Mouse (Mus musculus): Measurements from ENCODE around the gene Cct3. TPM values are rescaled to one million over a fixed set of nuclear protein-coding genes. Genes with fewer than 3 reads are reported as not detected.
A peak's percentile ranks its signal among the peaks of the same experiment; 100 is the strongest.

Cct3 gene
- total RNA-seq, 2 experiments from 2014 or later, result 96.7 to 119 TPM

DNA sequence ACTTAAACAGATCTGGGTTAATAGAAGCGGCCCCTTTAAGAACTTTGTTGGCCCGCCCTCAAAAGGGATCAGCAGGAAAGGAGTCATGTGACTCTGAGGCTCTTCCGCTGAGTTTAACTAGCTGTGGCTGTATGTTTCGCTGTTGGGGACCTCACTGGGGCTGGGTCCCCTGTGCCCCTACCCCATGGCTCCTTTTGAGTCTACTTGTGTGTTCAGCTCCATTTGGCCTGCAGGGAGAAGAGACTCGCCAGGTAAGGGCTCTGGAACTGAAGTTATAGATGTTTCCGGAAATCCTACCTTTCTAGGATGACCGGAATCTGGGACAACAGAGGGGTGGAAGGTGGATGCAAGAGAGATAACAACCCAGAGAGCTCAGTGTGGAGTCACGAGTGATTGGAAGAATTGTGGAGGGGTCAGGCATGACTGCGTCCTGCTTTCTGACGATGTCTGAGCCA lies 28.1 kb downstream of the Cct3 start, which contains the start of gene Glmp:
Gene Glmp (plus strand): TSS at position 73 of the 455 bp plus-strand sequence.
- intact Hi-C loops (cut with DNase I), result no loop called here
- DNase-seq, result peak; percentile 75
- Histone ChIP-seq H3K27ac (peak within 1 kb of the TSS; percentile 90), H3K4me3 (peak within 1 kb of the TSS; percentile 97)
- no peak for TF ChIP-seq CTCF (IDR thresholded peaks at IDR 0.05)

DNA sequence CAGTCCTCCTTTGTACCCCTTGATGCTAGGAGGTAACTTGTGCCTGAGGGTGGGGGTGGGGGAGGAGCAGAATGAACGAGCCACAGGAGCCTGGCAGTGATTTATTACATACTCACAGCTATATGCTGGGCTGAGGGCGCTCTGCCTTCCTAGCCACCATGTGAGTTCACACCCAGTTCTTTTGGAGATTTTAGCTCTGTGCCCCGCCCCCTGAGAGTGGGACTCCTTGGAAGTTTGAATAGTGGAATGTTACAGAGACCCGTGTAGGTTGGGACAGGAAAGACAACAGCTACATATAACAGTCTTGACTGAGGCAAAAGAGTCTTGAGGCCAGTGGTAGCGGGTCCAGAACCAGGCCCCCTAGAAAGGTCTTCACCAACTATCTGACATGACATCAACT lies 32.0 kb downstream of the Cct3 start:
- DNase-seq, result no peak
- TF ChIP-seq CTCF (IDR thresholded peaks at IDR 0.05), result no peak
- Histone ChIP-seq H3K27ac (no peak overlapping the region), H3K4me3 (no peak overlapping the region)
- intact Hi-C loops (cut with DNase I), result no loop called here

DNA sequence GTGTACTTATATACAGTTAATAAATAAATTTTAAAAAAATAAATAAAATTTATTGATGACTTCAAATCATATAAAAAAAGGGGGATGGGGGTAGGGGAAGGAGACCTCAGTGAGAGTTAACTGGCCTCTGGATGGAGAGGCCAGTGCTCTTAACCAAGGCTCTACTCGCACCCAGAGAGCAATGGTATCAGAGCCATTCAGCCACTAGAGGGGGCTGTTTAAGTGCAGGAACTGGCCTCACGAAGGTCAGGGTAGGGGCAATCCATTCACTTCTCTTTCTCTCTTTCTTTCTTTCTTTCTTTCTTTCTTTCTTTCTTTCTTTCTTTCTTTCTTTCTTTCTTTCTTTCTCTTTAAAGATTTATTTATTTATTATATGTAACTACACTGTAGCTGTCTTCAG lies 34.4 kb downstream of the Cct3 start:
- intact Hi-C loops (cut with DNase I), result no loop called here
- DNase-seq, result peak; percentile 60
- peak; percentile 84 for TF ChIP-seq CTCF (IDR thresholded peaks at IDR 0.05)
- H3K27ac ChIP-seq, result no peak overlapping the region
- no peak overlapping the region for H3K4me3 ChIP-seq

- no peak for TF ChIP-seq CTCF (IDR thresholded peaks at IDR 0.05)
- Histone ChIP-seq H3K27ac (peak overlapping the region; percentile 98), H3K4me3 (peak overlapping the region; percentile 89)
- intact Hi-C loops (cut with DNase I), result no loop called here
- no peak for DNase-seq
Observed at GRCm38 (mm10) chr3:88334029-88334658, 37.2 kb downstream of the Cct3 start.

- H3K4me3 ChIP-seq, result peak overlapping the region; percentile 89
- no peak for TF ChIP-seq CTCF (IDR thresholded peaks at IDR 0.05)
- no peak for DNase-seq
- peak overlapping the region; percentile 98 for H3K27ac ChIP-seq
- intact Hi-C loops (cut with DNase I), result no loop called here
Observed at GRCm38 (mm10) chr3:88334902-88335435, 38.1 kb downstream of the Cct3 start.

DNA sequence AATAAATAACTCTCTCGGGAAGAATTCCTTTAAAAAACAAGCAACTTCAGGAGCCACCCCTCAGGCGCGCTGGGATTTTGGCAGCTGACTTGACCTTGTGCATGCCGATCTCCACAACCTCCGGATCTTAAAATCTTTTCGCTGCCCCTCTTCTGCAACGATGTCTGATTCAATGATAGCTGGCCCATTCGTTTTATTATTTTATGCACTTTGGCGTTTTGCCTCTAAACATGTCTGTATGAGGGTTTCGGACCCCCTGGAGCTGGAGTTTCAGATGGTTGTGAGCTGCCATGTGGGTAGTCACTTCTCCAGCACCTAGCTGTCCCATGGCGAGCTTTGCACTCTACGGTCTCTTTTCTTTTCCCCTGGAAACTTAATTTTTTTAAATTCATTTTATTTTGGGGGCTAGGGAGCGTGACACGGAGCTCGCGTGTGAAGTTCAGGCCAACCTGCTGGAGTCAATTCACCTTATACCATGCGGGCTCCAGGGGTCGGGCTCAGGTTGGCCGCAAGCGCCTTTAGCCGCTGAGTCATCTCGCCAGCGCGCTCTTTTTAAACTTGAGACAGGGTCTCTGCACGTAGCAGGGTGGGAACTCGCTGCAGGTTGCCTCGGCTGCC lies 38.6 kb downstream of the Cct3 start:
- DNase-seq, result peak; percentile 57
- intact Hi-C loops (cut with DNase I), result no loop called here
- Histone ChIP-seq H3K4me3 (peak overlapping the region; percentile 89), H3K27ac (peak overlapping the region; percentile 98)
- no peak for TF ChIP-seq CTCF (IDR thresholded peaks at IDR 0.05)

DNA sequence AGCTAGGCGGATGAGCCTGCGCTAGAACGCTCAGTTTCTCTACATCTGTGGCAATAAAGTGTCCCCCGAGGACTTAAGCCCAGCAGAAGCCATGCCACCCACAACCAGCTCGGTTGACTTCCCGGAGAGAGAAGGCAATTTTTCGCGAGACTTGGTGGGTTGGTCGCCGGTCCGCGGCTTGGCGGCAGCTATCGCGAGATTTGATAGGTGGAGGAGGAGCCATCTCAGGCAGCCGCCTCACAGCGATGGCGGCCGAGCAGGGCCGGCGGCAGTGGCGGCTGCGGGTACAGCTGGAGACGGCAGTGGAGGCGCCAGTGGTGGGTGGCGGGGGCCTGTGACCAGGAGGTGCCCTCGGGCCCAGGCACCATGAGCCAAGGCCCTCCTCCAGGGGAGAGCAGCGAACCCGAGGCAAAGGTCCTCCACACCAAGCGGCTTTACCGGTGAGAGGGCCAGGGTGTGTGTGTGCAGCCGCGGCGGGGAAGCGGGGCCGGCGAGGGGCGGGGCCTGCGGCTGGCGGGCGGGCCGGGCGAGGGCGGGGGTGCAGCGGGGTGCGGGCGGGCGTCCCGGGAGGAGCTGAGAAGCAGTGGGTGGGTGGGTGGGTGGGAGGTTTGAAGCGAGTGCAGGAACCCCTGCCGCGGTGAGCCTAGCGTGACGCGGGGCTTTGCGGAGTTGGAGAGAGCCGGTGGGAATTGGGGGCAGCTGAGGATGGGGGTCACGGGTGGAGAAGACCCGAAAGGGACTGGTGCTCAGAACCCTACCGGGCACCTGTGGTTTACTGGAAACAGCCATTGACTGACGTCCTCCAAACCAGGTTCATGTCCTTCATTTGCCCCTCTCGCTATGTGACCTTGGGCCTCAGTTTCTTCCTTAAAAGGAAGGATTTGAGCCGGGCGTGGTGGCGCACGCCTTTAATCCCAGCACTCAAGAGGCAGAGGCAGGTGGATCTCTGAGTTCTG lies 39.4 kb downstream of the Cct3 start, which contains the start of the genes Tmem79 and Smg5:
Gene Tmem79 (minus strand): TSS at position 91 of the 956 bp plus-strand sequence.
Gene Smg5 (plus strand): TSS at position 203 of the 956 bp plus-strand sequence.
- intact Hi-C loops (cut with DNase I), result no loop called here
- H3K27ac ChIP-seq, result peak within 1 kb of the TSS; percentile 98
- no peak for TF ChIP-seq CTCF (IDR thresholded peaks at IDR 0.05)
- DNase-seq, result peak; percentile 98
- H3K4me3 ChIP-seq, result peak within 1 kb of the TSS; percentile 89

DNA sequence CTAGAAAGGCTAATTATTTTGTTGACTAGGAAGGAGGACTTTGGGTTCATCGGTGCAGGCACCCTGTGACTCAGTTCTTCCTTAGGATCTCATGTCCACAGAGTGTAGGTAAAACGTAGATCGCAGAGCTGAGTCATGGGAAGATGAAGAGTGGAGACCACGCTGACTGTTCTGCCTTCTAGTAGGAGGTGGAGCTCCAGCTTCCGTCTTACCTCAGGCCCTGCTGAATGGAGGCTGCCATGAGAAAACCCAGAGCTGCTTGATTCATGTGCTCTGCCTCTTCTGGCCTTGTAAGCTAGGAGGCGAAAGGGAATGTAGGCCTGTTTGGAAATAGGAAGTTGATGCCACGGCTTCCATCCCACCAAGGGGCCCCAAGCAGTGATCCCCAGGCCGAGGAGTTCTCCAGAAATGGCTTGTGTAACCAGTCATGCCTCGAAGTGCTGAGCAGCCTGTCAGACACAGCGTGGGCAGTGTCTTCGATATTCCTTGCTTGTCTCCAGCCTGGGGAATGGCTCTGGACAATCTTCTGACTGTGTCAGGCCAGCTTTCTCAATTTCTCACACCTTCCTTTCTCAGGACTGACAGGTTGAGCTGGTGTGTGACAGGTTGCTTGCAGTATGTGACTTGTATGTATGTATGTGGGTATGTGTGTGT lies 40.6 kb downstream of the Cct3 start:
- no peak for TF ChIP-seq CTCF (IDR thresholded peaks at IDR 0.05)
- intact Hi-C loops (cut with DNase I), result no loop called here

DNA sequence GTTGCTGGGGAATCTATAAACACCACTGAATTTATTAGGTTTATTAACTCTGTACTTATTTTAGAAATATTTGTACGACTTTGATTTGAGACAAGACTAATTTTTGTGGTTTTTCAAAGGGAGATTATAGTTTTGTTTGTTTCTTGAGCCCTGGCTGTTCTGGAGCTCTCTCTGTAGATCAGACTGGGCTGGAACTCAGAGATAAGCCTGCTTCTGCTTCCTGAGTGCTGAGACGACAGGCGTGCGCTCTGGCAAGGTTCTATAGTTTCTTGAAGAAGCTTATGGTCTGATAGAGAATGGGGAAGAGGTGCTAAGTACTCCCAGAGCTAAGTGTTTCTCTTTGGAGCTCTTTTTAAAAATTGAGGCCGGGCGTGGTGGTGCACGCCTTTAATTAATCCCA lies 41.4 kb downstream of the Cct3 start:
- intact Hi-C loops (cut with DNase I), result no loop called here
- Histone ChIP-seq H3K27ac (peak overlapping the region; percentile 71), H3K4me3 (peak overlapping the region; percentile 9; the same call in 1 of the 2 replicates)
- DNase-seq, result no peak
- TF ChIP-seq CTCF (IDR thresholded peaks at IDR 0.05), result no peak

More for the DNA sequence above, 40.6 kb downstream of the Cct3 start:
- Histone ChIP-seq H3K4me3 (peak overlapping the region; percentile 89), H3K27ac (peak overlapping the region; percentile 98)
- DNase-seq, result no peak

DNA sequence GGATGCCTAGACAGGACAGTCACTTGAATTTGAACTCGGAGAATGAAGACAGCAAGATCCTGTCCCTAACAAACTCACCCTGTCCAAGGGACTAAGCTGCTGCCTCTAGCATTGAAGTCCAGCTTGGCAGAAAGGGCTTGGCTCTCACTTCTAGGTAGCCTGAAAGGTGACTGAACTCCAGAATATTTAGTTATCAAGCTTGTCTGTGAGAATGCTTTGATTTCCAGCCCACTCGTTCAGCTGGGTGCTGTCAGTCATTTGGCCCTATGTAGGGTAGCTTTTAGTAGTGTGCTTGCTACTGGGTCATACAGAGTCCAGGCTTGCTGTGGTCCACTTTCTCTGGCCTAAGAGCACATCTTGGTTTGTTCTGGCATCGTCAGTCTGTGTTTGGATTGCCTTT lies 42.1 kb downstream of the Cct3 start:
- Histone ChIP-seq H3K27ac (peak overlapping the region; percentile 71), H3K4me3 (no peak overlapping the region)
- intact Hi-C loops (cut with DNase I), result no loop called here
- no peak for TF ChIP-seq CTCF (IDR thresholded peaks at IDR 0.05)
- DNase-seq, result peak; percentile 54

DNA sequence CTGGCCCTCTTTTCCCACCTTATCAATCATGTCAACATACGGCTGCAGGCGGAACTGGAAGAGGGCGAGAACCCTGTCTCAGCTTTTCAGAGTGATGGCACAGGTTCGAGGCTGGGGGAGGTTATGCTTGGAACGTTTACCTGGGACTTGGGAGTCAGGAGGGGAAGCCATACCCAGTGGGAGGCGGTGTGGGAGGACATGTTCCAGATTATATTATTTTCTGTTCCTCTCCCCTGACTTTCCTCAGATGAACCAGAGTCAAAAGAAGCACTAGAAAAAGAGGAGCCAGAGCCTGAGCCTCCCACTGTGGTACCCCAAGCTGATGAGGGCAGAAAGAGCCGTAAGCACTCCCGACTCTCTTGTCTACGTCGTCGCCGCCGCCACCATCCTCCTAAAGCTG lies 53.8 kb downstream of the Cct3 start:
- no peak overlapping the region for H3K27ac ChIP-seq
- no peak for TF ChIP-seq CTCF (IDR thresholded peaks at IDR 0.05)
- H3K4me3 ChIP-seq, result no peak overlapping the region
- DNase-seq, result no peak
- intact Hi-C loops (cut with DNase I), result no loop called here

DNA sequence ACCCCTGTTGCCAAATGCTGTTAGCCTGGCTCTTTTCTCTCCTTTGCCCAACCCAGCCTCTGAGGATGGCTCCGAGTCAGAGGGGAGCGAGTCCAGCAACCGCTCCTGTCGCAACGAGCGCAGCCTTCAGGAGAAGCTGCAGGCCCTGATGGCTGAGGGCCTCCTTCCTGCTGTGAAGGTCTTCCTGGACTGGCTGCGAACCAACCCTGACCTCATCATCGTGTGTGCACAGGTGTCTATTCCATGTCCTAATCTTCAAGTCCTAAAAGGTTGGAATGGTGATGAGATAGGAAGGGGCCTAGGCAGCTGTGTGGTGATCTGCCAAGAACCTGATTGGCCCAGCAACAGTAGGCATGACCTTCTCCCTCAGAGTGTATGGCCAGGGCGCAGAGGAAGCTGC lies 56.0 kb downstream of the Cct3 start:
- peak overlapping the region; percentile 78; the same call in 1 of the 2 replicates for H3K27ac ChIP-seq
- H3K4me3 ChIP-seq, result no peak overlapping the region
- no peak for DNase-seq
- no peak for TF ChIP-seq CTCF (IDR thresholded peaks at IDR 0.05)
- intact Hi-C loops (cut with DNase I), result no loop called here

Data from gastrocnemius, adult 2 months (tissue).